Mouse (Mus musculus): ENCODE measurements around the gene I0C0044D17Rik. TPM values are rescaled to one million over a fixed set of nuclear protein-coding genes. Genes with fewer than 3 reads are reported as not detected.
A peak's percentile ranks its signal among the peaks of the same experiment; 100 is the strongest.
"Not testable (repeated sequence)": the region's sequence is repeated elsewhere in the genome, so short reads cannot be mapped to it uniquely, and the experiment has no call there.

I0C0044D17Rik gene
- not detected in 2 replicates for total RNA-seq (2021)
- long read RNA-seq: 0 reads

DNA sequence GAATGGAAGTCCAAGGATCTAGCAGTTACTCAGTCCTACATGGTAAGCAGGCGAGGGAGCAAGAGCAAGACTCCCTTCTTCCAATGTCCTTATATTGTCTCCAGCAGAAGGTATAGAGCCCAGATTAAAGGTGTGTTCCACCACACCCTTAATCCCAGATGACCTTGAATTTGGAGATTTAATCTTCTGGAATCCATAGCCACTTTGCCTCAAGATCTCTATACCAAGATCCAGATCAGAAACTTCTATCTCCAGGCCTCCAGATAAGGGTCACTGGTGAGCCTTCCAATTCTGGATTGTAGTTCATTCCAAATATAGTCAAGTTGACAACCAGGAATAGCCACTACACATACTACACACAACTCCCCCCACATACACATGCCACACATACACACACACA lies at the start of gene I0C0044D17Rik:
TSS of gene I0C0044D17Rik (minus strand) at position 101 of the 400 bp plus-strand sequence.
- not testable (repeated sequence) for DNase-seq

DNA sequence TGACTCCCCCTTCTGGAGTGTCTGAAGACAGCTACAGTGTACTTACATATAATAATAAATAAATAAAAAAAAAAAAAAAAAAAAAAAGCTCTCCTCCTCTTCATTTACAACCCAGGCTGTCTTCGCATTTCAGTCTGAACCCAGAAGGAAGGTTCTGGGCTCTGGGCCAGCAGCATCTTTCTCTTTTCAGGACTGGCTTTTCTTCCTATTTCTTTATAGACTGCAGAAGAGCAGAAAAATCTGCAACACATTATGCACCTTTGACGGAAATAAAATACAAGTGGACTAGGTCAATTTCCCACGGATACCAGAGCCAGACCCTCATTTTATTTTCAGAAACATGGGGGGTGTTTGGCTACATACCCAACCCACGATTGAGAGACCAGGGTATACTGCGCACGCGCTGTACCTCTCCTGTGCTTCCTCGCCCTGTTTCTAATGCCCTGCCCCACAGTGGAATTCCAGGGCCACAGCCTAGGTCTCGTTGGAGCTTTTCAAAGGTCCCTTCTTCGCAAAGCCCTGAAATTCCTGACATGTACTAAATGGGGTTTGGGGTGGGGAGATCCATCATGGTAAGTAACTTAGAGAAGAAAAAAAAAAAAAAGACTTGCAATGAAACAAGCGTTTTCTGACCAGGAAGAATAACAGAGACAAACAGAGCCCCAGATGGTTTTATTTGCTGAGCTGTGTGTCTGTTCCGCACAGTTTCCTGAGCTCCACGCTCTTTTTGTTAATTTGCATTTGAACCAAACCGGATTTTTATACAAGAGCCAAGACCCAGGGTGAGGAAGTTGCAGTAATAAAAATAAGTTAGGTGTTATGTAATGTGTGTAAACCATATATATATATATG lies 42.0 kb upstream of the I0C0044D17Rik start:
- DNase-seq: no peak

DNA sequence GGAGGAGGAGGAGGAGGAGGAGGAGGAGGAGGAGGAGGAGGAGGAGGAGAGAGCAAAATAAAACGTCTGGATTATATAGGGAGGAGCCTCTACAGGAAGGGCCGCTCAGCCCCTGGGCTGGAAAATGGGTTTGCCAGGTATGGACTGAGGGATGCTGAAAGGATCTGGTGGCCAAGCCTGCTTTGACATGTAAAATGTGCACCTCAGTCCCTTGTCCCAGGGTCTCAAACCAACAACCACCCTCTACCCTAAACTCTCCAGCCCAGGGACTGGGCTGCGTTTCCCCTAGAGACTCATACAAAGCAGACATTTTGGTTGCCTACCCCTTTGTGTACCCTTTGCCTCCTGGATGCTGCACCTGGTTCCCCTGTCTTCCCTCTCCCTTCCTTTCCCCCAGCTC lies 40.9 kb upstream of the I0C0044D17Rik start:
- no peak for DNase-seq

- DNase-seq: no peak
Observed at GRCm38 (mm10) chr4:98864094-98864493, 40.5 kb upstream of the I0C0044D17Rik start.

DNA sequence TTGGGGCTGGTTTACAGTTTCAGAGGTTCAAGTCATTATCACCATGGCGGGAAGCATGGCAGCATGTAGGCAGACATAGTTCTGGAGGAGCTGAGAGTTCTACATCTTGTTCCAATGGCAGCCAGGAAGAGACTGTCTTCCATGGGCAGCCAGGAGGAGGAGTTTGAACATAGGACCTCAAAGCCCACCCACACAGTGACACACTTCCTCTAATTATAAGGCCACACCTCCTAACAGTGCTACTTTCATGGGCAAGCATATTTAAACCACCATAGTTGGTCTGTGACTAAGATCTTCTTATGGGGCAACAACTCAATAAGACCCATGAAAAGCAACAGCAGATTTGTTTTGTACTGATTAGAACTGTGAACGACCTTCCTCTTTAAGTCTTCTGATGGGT lies 39.8 kb upstream of the I0C0044D17Rik start:
- DNase-seq: no peak

DNA sequence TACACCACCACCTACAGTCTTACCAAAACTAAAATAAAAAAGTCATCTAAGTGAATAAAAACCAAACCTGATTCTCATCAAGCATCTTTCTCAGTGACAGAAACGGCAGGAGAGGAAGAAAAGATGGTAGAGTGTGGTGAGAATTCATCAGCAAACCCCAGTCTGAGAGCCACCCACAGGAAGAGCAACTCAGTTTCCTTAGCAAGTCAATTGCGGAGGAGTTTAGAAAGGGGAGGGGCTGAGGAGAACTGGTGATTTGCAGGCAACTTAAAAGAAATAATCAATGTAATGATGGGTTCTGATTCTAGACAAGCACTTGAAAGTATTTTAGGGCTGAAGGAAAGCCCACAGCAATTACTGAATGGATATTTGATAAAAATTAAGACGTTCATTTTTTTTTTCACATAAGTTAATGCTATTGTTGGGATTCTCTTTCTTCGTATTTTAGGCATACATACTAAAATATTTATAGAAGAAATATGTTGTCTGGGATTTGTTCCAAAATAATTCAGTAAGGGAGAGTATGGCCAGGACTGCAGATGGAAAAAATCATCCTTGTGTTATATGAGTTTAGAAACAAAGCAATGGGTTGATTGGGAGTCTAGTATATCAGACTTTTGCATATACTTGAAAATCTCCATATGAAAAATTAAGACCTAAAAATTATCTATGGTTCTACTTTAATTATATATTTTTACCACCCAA lies 34.7 kb upstream of the I0C0044D17Rik start:
- DNase-seq: no peak

- DNase-seq: no peak
Observed at GRCm38 (mm10) chr4:98857037-98857648, 33.5 kb upstream of the I0C0044D17Rik start.

GRCm38 (mm10) chr4:98853926-98854325 lies 30.3 kb upstream of the I0C0044D17Rik start:
- DNase-seq: no peak

GRCm38 (mm10) chr4:98850485-98850884 lies 26.8 kb upstream of the I0C0044D17Rik start:
- DNase-seq: not testable (repeated sequence)

GRCm38 (mm10) chr4:98847120-98847885 lies 23.7 kb upstream of the I0C0044D17Rik start:
- no peak for DNase-seq

DNA sequence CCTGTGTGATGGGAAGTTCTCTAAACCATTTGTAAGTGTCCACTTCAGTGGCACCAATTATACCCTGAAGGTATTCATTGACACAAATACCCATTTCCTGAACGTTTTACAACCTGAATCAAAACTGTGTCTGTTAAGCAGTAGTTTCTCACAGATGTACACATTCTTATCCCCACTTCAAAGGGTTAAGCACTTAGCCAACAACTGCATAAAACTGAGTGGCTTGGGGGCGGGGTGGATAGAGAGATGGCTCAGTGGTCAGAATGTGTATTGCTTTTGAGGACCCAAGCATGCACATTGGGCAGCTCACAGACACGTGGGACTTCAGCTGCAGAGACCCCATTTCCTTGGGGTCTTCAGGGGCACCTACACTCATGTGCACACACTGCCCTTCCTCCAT lies 22.8 kb upstream of the I0C0044D17Rik start:
- no peak for DNase-seq

DNA sequence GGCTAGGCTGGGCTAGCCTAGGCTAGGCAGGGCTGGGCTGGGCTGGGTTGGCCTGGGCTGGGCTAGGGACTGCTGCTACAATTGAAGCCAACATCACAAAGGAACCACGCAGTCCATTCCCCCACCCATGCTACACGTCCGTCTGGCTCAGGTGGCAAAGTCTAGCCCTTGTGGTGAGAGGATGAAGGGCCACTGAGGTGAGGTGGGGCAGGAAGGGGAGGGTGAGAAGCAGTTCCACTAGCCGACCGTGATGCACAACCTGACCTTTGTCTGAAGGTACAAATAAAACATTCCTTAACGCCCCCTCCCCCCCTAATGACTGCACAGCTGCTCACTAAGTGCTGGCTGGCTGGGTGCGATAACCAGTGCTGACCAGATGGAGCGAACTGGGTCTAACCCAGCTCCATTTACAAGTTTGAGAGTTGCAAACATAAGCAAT lies 22.1 kb upstream of the I0C0044D17Rik start:
- no peak for DNase-seq

GRCm38 (mm10) chr4:98845201-98845600 lies 21.6 kb upstream of the I0C0044D17Rik start:
- DNase-seq: no peak

GRCm38 (mm10) chr4:98843906-98844597 lies 20.4 kb upstream of the I0C0044D17Rik start:
- no peak for DNase-seq

GRCm38 (mm10) chr4:98841251-98841650 lies 17.6 kb upstream of the I0C0044D17Rik start:
- not testable (repeated sequence) for DNase-seq

- DNase-seq: no peak
Observed at GRCm38 (mm10) chr4:98840526-98840925, 16.9 kb upstream of the I0C0044D17Rik start.

DNA sequence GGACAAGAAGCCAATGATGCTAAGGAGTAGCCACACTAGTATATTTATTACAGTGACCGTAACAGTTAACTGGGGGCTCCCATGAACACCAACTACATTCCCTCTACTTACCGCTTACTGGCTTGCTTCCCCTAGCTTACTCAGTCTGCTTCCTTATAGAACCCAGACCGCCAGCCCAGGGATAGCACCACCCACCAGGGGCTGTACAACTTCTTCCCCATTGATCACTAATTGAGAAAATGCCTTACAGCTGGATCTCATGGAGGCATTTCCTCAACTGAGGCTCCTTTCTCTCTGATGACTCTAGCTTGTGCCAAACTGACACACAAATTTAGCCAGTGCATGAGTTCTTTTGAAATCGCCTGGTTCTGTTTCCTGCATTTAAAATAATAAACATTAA lies 15.3 kb upstream of the I0C0044D17Rik start:
- DNase-seq: no peak

DNA sequence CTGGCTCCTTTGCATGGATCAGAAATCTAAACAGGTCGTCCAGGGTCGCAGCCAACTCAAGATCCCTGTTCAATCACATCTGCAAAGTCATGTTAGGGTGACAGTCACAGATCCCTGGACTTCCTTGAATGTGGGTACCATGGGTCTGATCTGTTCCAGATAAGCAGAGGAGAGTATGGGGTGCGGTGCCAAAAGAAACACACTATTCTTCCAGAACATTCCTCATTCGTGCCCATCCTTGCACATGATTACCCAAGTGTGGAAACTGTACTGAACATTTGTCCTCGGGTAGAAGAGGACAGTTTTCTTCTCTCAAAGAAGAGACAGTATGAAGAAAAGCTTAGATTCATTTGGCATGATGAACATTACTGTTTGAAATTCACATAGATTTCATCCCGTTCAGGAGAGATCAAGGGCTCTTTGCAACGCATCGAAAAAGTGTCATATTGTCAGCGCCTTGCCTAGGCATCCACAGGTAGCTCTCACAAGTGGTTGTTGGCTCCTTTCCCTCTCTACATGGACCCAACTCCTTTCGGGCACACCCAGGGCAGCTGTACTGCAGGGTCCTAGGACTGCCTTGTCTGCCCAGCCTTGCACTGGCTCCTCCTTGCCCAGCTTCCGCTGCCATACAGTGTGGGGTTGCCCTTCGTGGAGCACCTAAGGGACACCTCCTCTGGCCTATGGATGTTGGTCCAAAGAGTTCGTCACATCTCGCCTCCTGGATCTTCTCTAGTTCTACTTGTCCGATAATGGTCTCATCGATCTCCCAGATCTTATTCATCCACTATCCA lies 14.3 kb upstream of the I0C0044D17Rik start:
- DNase-seq: no peak

- DNase-seq: peak; percentile 29
Observed at GRCm38 (mm10) chr4:98836519-98836918, 12.9 kb upstream of the I0C0044D17Rik start.

DNA sequence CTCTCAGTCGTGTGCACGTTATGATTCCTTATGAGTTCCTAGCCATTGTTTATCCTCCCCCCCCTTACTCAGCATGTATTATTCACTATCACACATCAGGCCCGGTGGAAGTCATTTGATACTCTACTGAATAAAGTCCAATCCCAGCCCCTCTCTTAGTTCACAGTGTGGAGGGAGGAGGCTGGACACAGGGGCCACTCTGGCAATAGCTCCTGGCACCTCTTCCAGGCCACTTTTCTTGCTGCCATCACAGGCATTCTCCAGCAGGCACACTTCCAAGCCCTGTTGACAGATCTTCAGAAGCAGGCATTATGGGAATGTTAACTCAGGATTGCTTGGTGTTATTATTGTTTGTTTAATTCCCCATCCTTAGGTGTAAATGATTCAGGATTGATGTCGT lies 11.1 kb upstream of the I0C0044D17Rik start:
- no peak for DNase-seq

- DNase-seq: no peak
Observed at GRCm38 (mm10) chr4:98831726-98832125, 8.1 kb upstream of the I0C0044D17Rik start.

All from adrenal gland, postnatal 25 days (tissue).